Mouse (Mus musculus) heart, embryonic 15.5 days (tissue): ENCODE data around the gene Lrr1. TPM values are rescaled to one million over a fixed set of nuclear protein-coding genes. Genes with fewer than 3 reads are reported as not detected.

Source experiments
- ATAC-seq: fragments of 200-750 bp; cut with Nextera tagmentation; replicated peaks from 2 replicates; pipeline ENCODE4 v1.8.0; 2017; ENCODE audit warnings: low read depth, moderate TSS enrichment; ENCODE audit not compliant: insufficient number of reproducible peaks, insufficient read depth, low FRiP score
- H3K27ac ChIP-seq: fragments of 300-500 bp; sonication (generic); 2 replicates; pipeline ENCODE4 v1.5.1; 2015; ENCODE audit warnings: mild to moderate bottlenecking, inconsistent platforms
- H3K27me3 ChIP-seq: fragments of 300-500 bp; sonication (generic); 2 replicates; pipeline ENCODE4 v1.6.1; 2015; ENCODE audit warnings: inconsistent platforms
- H3K36me3 ChIP-seq: fragments of 300-500 bp; sonication (generic); 2 replicates; pipeline ENCODE4 v1.6.1; 2015; ENCODE audit warnings: mild to moderate bottlenecking, inconsistent platforms
- H3K4me1 ChIP-seq: fragments of 300-500 bp; sonication (generic); replicated peaks from 2 replicates; pipeline ENCODE4 v1.6.1; 2015; ENCODE audit warnings: inconsistent platforms
- H3K4me2 ChIP-seq: fragments of 300-500 bp; sonication (generic); 2 replicates; pipeline ENCODE4 v1.6.1; 2015; ENCODE audit warnings: inconsistent platforms, mild to moderate bottlenecking, moderate library complexity
- H3K4me3 ChIP-seq: fragments of 300-500 bp; sonication (generic); 2 replicates; pipeline ENCODE4 v1.5.1; 2015; ENCODE audit warnings: mild to moderate bottlenecking, inconsistent platforms
- H3K9ac ChIP-seq: fragments of 300-500 bp; sonication (generic); 2 replicates; pipeline ENCODE4 v1.6.1; 2015; ENCODE audit warnings: mild to moderate bottlenecking, inconsistent platforms
- H3K9me3 ChIP-seq: fragments of 300-500 bp; sonication (generic); replicated peaks from 2 replicates; pipeline ENCODE4 v1.6.1; 2016; ENCODE audit warnings: inconsistent platforms
- WGBS: fragments of 180-500 bp; shearing (Covaris S2); methylation state at CpG from one replicate; pipeline ENCODE4 v1.1.7; 2015; ENCODE audit warnings: mixed read lengths; 5-methylcytosine and 5-hydroxymethylcytosine counted together
- polyA plus RNA-seq: library from polyadenylated mRNA; unstranded; fragments of >200 nt; fragmentation: Nextera tagmentation; extraction: Ambion mirVana; gene quantifications from 2 replicates; pipeline ENCODE4 v1.2.1, GENCODE M21; 2015

The Lrr1 gene
- polyA plus RNA-seq, 1 experiment from 2014 or later, result 10.4 TPM

DNA sequence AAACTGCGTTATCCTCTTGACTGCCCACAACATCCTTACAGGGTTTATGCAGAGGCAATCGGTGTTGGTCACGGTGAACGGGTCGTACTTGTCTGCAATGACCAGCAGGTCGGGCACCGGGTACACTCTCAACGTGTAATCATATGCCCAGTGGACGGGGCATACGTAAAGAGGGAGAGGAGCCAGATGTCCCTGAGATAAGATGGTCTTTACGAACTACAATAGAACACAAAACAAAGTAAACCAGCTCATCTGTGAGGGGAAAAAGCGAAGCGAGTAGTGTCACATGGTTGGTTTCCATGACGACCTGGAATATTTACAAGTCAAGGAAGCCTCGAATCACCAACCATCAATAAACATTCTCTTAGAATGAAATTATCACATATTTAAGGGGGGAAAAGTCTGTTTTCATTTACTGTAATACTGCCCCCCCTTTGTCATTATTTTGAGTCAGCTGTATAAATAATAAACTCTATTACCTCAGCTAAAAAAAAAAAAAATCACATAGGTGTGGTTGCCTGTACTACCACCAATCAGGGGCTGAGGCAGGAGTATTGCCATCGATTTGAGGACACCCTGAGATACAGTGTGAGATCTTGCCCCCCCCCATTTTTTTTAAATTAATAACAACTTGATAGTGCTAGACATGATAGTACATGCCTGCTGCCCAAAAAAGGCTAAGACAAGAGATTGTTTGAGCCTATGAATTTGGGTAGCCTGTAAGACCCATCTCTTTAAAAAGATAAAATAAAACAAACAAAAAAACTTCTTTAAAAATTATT is 35.6 kb downstream of the Lrr1 start, which contains the start of gene Gm49384:
TSS of gene Gm49384 (minus strand) at position 216 of the 782 bp plus-strand sequence.
- 85% methylated on average over 16 of the region's 16 CpGs for WGBS
- no peak for ATAC-seq

DNA sequence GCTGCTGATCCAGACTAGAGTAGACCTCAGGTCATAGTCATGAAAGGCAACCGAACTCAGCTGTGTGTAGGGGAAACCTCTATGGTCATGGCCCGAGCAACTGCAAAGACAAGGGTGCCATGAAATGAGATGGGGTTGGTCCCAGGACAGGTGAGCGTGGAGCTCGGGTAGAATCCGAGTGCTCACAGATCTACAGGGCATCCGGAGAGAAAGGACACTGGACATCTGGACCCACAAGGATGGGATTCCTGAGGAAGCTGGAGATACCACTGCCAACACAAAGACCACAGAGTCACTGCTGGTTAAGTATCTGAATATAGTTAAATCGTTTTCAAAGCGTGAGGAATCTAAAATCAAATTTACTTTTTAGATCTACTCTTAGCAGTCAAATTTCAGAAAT is 38.8 kb downstream of the Lrr1 start:
- H3K4me1 ChIP-seq, result peaks cover 5% of the 10 kb centered on the region; the same call in 1 of the 2 replicates
- peaks cover 25% of the 10 kb centered on the region for H3K36me3 ChIP-seq
- no peak for ATAC-seq
- no peak overlapping the region for H3K27ac ChIP-seq
- no peak overlapping the region for H3K9ac ChIP-seq
- no peak overlapping the region for H3K4me3 ChIP-seq
- WGBS, result 91% methylated on average over 8 of the region's 8 CpGs
- H3K4me2 ChIP-seq, result no peak overlapping the region
- no peaks in the 10 kb centered on the region for H3K27me3 ChIP-seq
- H3K9me3 ChIP-seq, result no peaks in the 10 kb centered on the region

More for the DNA sequence above, 35.6 kb downstream of the Lrr1 start, which contains the start of gene Gm49384:
- H3K27ac ChIP-seq, result no peak within 1 kb of the TSS
- no peak within 1 kb of the TSS for H3K9ac ChIP-seq
- H3K36me3 ChIP-seq, result peaks cover 33% of the 10 kb centered on the region
- H3K9me3 ChIP-seq, result no peaks in the 10 kb centered on the region
- no peak within 1 kb of the TSS for H3K4me3 ChIP-seq
- H3K27me3 ChIP-seq, result no peaks in the 10 kb centered on the region
- peaks cover 3% of the 10 kb centered on the region; the same call in 1 of the 2 replicates for H3K4me1 ChIP-seq
- H3K4me2 ChIP-seq, result no peak within 1 kb of the TSS

DNA sequence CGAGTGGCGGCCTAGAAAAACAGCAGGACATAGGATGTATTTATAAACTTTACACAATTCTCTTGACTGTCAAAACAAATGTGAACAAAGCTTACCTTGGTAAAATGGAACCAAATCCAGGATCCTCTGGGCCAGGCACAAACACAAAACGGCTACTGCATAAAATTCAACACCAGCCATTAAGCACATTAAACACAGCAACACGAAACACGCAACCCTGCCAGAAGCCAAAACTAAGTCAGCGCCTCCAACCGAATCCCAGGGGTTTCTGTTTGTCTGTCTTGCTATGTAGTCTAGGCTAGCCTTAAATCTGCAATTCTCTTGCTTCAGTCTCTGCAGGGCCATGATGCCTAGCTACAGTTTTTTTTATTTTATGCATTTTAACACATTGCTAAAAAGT is 39.3 kb downstream of the Lrr1 start:
- H3K36me3 ChIP-seq, result peaks cover 27% of the 10 kb centered on the region
- WGBS, result 90% methylated on average over 7 of the region's 7 CpGs
- no peaks in the 10 kb centered on the region for H3K27me3 ChIP-seq
- no peak overlapping the region for H3K4me2 ChIP-seq
- H3K4me1 ChIP-seq, result peaks cover 5% of the 10 kb centered on the region; the same call in 1 of the 2 replicates
- H3K27ac ChIP-seq, result no peak overlapping the region
- no peak for ATAC-seq
- no peak overlapping the region for H3K9ac ChIP-seq
- no peak overlapping the region for H3K4me3 ChIP-seq
- no peaks in the 10 kb centered on the region for H3K9me3 ChIP-seq

DNA sequence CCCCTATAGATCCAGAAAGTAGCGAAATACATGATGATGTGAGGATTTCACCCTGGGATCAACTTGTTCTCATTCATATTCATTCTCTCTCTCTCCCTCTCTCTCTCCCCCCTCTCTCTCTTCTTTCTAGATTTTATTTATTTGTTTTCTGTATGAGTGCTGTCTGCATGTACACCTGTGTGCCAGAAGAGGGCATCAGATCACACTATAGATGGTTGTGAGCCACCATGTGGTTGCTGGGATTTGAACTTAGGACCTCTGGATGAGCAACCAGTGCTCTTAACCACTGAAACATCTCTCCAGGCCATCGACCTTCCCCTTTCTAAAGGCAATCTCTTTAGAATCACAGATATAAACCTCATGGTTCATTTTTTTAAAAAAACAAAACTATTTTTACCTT is 39.9 kb downstream of the Lrr1 start:
- H3K27ac ChIP-seq, result no peak overlapping the region
- ATAC-seq, result no peak
- H3K36me3 ChIP-seq, result peaks cover 31% of the 10 kb centered on the region
- no peak overlapping the region for H3K4me2 ChIP-seq
- H3K27me3 ChIP-seq, result no peaks in the 10 kb centered on the region
- no peaks in the 10 kb centered on the region for H3K9me3 ChIP-seq
- peaks cover 5% of the 10 kb centered on the region; the same call in 1 of the 2 replicates for H3K4me1 ChIP-seq
- WGBS, result 88% methylated on average over 2 of the region's 2 CpGs
- H3K4me3 ChIP-seq, result no peak overlapping the region
- H3K9ac ChIP-seq, result no peak overlapping the region

DNA sequence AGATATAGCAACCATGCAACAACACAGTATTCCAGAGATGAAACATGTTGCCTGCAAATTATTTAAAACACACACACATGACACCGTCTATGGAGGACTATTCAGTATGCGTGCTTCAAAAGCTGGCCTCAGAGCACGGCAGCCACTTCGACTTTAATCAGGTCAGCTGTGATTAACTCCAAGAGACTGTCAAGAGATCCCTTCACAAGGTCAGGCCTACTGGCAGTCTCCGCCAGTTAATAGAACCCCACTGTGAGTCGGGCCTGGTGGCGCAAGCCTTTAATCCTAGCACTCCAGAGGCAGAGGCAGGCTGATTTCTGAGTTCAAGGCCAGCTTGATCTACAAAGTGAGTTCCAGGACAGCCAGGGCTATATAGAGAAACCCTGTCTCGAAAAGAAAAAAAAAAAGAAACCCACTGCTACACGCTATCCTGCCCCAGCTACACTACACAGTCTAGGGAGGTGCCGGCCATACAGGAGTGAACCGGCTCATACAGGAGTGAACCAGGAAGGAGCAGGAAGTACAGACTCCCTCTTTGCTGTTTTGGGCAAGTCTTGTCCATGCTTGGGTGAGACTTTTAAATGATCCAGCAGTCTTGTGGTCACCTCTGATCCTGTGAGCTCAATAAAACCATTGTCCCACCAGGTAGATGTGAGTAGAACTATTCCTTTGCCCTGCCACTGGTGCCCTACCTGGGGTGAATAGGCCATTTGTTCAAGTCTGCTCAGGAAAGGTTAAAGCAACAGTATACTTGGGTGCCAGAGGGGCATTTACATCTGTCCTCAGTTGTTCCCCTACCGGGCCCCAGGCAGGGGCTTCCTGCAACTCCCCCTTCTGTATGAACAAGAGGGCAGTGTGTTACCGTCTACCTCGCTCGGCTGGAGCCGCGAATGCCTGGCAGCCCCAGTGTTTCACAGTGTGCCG is 41.7 kb downstream of the Lrr1 start:
- H3K27ac ChIP-seq, result 0 out of 2 replicates have a peak overlapping the region, but pooled peaks have one; percentile 12
- 84% methylated on average over 18 of the region's 18 CpGs for WGBS
- peaks cover 5% of the 10 kb centered on the region; the same call in 1 of the 2 replicates for H3K4me1 ChIP-seq
- no peak overlapping the region for H3K4me2 ChIP-seq
- ATAC-seq, result no peak
- no peak overlapping the region for H3K4me3 ChIP-seq
- H3K27me3 ChIP-seq, result no peaks in the 10 kb centered on the region
- H3K36me3 ChIP-seq, result peaks cover 40% of the 10 kb centered on the region
- no peaks in the 10 kb centered on the region for H3K9me3 ChIP-seq
- no peak overlapping the region for H3K9ac ChIP-seq

DNA sequence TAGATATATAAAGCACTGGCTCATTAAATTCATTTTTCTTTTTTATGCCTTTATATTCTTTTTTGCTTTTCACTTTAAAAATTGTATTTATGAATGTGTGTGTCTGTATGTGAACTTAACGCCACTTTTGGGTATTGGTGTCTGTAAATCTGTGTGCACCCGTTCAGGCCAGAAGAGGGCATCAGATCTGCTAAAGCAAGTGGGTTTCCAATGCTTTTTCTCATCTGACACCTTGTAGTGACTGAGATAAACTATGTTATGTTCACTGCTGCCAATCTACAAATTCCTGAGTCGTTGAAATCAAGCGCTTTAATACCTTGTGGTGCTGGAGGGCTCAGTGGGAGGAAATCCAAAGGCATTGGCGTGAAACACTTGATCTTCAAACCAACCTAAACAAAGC is 42.4 kb downstream of the Lrr1 start:
- Histone ChIP-seq H3K4me3 (no peak overlapping the region), H3K4me1 (peaks cover 5% of the 10 kb centered on the region; the same call in 1 of the 2 replicates), H3K9ac (no peak overlapping the region), H3K4me2 (no peak overlapping the region), H3K36me3 (peaks cover 40% of the 10 kb centered on the region), H3K9me3 (no peaks in the 10 kb centered on the region), H3K27me3 (no peaks in the 10 kb centered on the region), H3K27ac (0 out of 2 replicates have a peak overlapping the region, but pooled peaks have one; percentile 18)
- ATAC-seq, result 0 out of 2 replicates have a peak, but pooled peaks have one; percentile 35
- 44% methylated on average over 5 of the region's 5 CpGs for WGBS

DNA sequence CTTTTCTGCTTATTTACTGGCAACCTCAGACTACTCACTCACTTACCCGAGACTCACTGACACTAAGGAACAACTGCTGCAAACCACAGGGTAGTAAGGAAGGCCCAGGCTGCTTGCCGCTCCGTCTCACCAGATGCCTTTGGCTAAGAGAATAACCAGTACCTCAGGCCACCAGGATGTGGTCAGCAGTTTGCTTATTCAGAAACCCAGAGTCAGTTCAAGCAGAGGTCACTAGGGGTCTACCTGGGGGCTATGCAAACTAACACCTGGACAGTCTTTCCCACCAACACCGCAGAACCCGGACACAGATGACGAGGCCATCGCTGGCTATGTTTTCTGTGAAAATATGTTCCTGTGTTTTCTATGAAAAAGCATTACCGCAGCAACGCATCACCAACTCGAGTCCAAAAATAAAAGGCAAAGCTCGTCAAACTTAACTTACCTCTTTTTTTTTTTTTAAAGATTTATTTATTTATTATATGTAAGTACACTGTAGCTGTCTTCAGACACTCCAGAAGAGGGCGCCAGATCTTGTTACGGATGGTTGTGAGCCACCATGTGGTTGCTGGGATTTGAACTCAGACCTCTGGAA is 44.7 kb downstream of the Lrr1 start:
- 92% methylated on average over 13 of the region's 13 CpGs for WGBS
- no peak overlapping the region for H3K27ac ChIP-seq
- H3K4me2 ChIP-seq, result no peak overlapping the region
- H3K27me3 ChIP-seq, result no peaks in the 10 kb centered on the region
- H3K36me3 ChIP-seq, result peaks cover 39% of the 10 kb centered on the region
- no peak overlapping the region for H3K9ac ChIP-seq
- no peak for ATAC-seq
- no peaks in the 10 kb centered on the region for H3K9me3 ChIP-seq
- no peak overlapping the region for H3K4me3 ChIP-seq
- H3K4me1 ChIP-seq, result peaks cover 5% of the 10 kb centered on the region; the same call in 1 of the 2 replicates

DNA sequence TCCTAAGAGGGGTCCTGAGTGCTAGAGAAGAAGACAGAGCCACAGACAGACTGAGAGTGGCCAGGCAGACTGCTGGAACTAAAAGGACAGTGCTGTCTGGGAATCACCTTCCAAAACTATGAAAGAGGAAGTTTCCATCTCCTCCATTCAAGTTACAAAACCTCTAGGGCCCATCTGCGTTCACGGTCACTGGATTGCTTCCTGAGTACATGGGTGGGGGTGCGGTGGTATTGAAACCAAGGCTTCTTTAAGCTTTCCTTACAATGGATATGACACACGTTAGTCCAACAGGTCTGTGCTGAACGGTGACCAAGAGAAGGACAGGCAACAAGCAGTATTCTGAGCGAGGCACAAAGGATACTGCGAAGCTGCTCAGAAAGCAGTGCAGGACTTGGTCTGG is 45.8 kb downstream of the Lrr1 start:
- WGBS, result 95% methylated on average over 7 of the region's 7 CpGs
- Histone ChIP-seq H3K4me1 (peaks cover 5% of the 10 kb centered on the region; the same call in 1 of the 2 replicates), H3K4me3 (no peak overlapping the region), H3K9ac (no peak overlapping the region), H3K4me2 (no peak overlapping the region), H3K27ac (no peak overlapping the region), H3K36me3 (peaks cover 34% of the 10 kb centered on the region), H3K27me3 (no peaks in the 10 kb centered on the region), H3K9me3 (no peaks in the 10 kb centered on the region)
- ATAC-seq, result no peak

DNA sequence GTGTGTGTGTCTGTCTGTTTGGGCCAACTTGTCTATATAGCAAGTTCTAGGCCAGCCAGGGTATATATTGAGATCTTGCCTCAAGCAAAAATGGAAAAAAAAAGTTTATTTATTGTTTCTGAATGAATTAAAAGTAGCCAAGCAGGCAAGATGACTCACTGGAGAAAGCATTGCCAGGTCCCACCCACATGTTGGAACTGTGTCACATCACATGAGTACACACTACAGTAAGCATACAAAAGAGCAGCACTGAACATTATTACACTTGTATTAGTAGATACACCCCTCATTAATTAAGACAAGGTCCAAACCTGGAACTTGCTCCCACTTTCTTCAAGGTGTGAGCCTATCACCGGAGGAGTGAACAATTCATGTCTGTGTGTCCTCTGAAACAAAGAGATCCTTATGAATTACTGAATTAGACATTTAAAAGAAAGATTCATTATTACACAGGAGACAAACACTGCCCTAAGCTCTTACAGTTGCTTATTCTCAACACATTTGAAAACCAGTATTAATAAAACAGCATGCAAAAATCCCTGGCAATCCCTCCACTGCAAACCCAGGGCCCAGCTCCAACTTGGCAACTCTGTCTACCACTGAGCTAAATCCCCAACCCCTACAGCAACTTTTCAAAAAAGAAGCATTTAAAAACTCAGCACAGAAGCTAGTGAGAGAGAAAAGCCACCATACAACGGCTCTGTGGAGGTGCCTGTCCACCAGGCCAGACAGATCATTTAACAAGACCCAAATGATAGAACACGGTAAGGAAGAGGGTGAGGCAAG is 46.6 kb downstream of the Lrr1 start:
- H3K4me2 ChIP-seq, result no peak overlapping the region
- H3K27ac ChIP-seq, result no peak overlapping the region
- peaks cover 5% of the 10 kb centered on the region; the same call in 1 of the 2 replicates for H3K4me1 ChIP-seq
- 81% methylated on average over 3 of the region's 3 CpGs for WGBS
- no peak overlapping the region for H3K4me3 ChIP-seq
- ATAC-seq, result no peak
- H3K9ac ChIP-seq, result no peak overlapping the region
- H3K9me3 ChIP-seq, result no peaks in the 10 kb centered on the region
- peaks cover 34% of the 10 kb centered on the region for H3K36me3 ChIP-seq
- no peaks in the 10 kb centered on the region for H3K27me3 ChIP-seq

DNA sequence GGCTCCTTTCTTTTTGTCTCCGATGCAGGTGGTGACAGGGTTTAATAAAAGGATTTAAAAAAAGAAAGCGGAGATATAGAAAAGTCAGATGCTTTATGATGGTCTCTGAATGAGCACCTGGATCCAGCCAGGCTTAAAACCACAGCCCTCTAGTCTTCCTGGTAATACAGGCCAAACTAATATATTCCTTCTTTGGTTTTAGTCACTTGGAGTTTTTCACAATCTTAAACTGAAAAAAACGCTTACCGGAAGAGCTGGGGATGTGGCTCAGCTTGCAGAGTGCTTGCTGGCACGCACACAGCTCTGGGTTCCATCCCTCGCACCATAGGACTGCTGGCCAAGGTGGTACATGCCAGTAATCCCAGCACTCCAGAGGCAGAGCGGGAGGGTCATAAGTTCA is 48.0 kb downstream of the Lrr1 start:
- no peak overlapping the region for H3K4me3 ChIP-seq
- H3K27me3 ChIP-seq, result no peaks in the 10 kb centered on the region
- peaks cover 46% of the 10 kb centered on the region for H3K36me3 ChIP-seq
- H3K9me3 ChIP-seq, result no peaks in the 10 kb centered on the region
- H3K4me1 ChIP-seq, result no peaks in the 10 kb centered on the region
- no peak overlapping the region for H3K27ac ChIP-seq
- no peak overlapping the region for H3K4me2 ChIP-seq
- 85% methylated on average over 7 of the region's 7 CpGs for WGBS
- ATAC-seq, result no peak
- no peak overlapping the region for H3K9ac ChIP-seq
